Mouse (Mus musculus) lung, adult 2 months (tissue): ENCODE data around the gene Vwa2. TPM values are rescaled to one million over a fixed set of nuclear protein-coding genes. Genes with fewer than 3 reads are reported as not detected.

Experiments
- DNase-seq: peaks from one replicate; pipeline ENCODE4 v3.0.0; 2022
- H3K4me1 ChIP-seq: fragments of 200-500 bp; 2 replicates; pipeline ENCODE4 v1.6.1; 2011; ENCODE audit warnings: low read length; ENCODE audit not compliant: control insufficient read depth, insufficient read depth
- H3K4me3 ChIP-seq: fragments of 200-500 bp; replicated peaks from 2 replicates; pipeline ENCODE3; 2011; ENCODE audit warnings: low read depth, mild to moderate bottlenecking, control low read depth, low read length; ENCODE audit errors: extremely low read depth
- CTCF ChIP-seq: fragments of 200-500 bp; IDR thresholded peaks from 2 replicates; pipeline ENCODE4 v1.5.1; 2011; ENCODE audit warnings: mild to moderate bottlenecking, low read length, control low read depth; ENCODE audit not compliant: insufficient read depth
- POLR2A ChIP-seq: fragments of 200-500 bp; IDR thresholded peaks from 2 replicates; pipeline ENCODE4 v1.6.1; 2011; ENCODE audit warnings: low read depth, mild to moderate bottlenecking, control low read depth, low read length, borderline replicate concordance; ENCODE audit errors: extremely low read depth
- WGBS: fragments of 180-500 bp; shearing (Covaris S2); methylation state at CpG from one replicate; pipeline ENCODE4 v1.1.7; 2018; 5-methylcytosine and 5-hydroxymethylcytosine counted together
- polyA plus RNA-seq: library from polyadenylated mRNA; depleted of rRNA; stranded (reverse); fragments of >200 nt; gene quantifications from 2 replicates; pipeline ENCODE4 v1.2.3, GENCODE M21; 2012

Vwa2 gene
- polyA plus RNA-seq, 1 experiment, result 0.22 TPM

GRCm38 (mm10) chr19:56944826-56945225 is 70.8 kb downstream of the Vwa2 start:
- WGBS, result 98% methylated on average over 3 of the region's 3 CpGs
- Histone ChIP-seq H3K4me1 (no peaks in the 10 kb centered on the region), H3K4me3 (no peak overlapping the region)
- no peak for DNase-seq
- TF ChIP-seq CTCF (no peak), POLR2A (no peak)

- Histone ChIP-seq H3K4me3 (no peak overlapping the region), H3K4me1 (no peaks in the 10 kb centered on the region)
- no peak for TF ChIP-seq POLR2A
- no peak for TF ChIP-seq CTCF
- WGBS, result 76% methylated on average over 2 of the region's 2 CpGs
- no peak for DNase-seq
Observed at GRCm38 (mm10) chr19:56945621-56946020, 71.6 kb downstream of the Vwa2 start.

GRCm38 (mm10) chr19:56946277-56946676 is 72.2 kb downstream of the Vwa2 start:
- TF ChIP-seq CTCF (no peak), POLR2A (no peak)
- DNase-seq, result no peak
- WGBS, result 81% methylated on average over 7 of the region's 7 CpGs
- Histone ChIP-seq H3K4me3 (no peak overlapping the region), H3K4me1 (no peaks in the 10 kb centered on the region)

- WGBS, result 79% methylated on average over 3 of the region's 3 CpGs
- Histone ChIP-seq H3K4me1 (no peaks in the 10 kb centered on the region), H3K4me3 (no peak overlapping the region)
- TF ChIP-seq POLR2A (no peak), CTCF (no peak)
- DNase-seq, result no peak
Observed at GRCm38 (mm10) chr19:56946727-56947126, 72.7 kb downstream of the Vwa2 start.

- TF ChIP-seq POLR2A (no peak), CTCF (no peak)
- Histone ChIP-seq H3K4me1 (no peaks in the 10 kb centered on the region), H3K4me3 (no peak overlapping the region)
- WGBS, result 61% methylated on average over 6 of the region's 6 CpGs
- no peak for DNase-seq
Observed at GRCm38 (mm10) chr19:56947971-56948610, 74.0 kb downstream of the Vwa2 start.

- DNase-seq, result no peak
- 72% methylated on average over 8 of the region's 8 CpGs for WGBS
Observed at GRCm38 (mm10) chr19:56949868-56950267, 75.8 kb downstream of the Vwa2 start.

GRCm38 (mm10) chr19:56950818-56951217 is 76.8 kb downstream of the Vwa2 start:
- Histone ChIP-seq H3K4me1 (no peaks in the 10 kb centered on the region), H3K4me3 (no peak overlapping the region)
- no peak for TF ChIP-seq CTCF
- TF ChIP-seq POLR2A, result no peak
- WGBS, result 88% methylated on average over 7 of the region's 7 CpGs
- DNase-seq, result no peak

More at GRCm38 (mm10) chr19:56949868-56950267, 75.8 kb downstream of the Vwa2 start:
- H3K4me1 ChIP-seq, result no peaks in the 10 kb centered on the region
- TF ChIP-seq CTCF, result no peak
- no peak for TF ChIP-seq POLR2A
- no peak overlapping the region for H3K4me3 ChIP-seq

- no peak for DNase-seq
- no peak for TF ChIP-seq POLR2A
- TF ChIP-seq CTCF, result no peak
- Histone ChIP-seq H3K4me3 (no peak overlapping the region), H3K4me1 (no peaks in the 10 kb centered on the region)
- 50% methylated on average over 4 of the region's 4 CpGs for WGBS
Observed at GRCm38 (mm10) chr19:56953856-56954255, 79.8 kb downstream of the Vwa2 start.

- WGBS, result 73% methylated on average over 13 of the region's 13 CpGs
Observed at GRCm38 (mm10) chr19:56954857-56955256, 80.8 kb downstream of the Vwa2 start.

More at GRCm38 (mm10) chr19:56954857-56955256, 80.8 kb downstream of the Vwa2 start:
- no peak for DNase-seq
- TF ChIP-seq CTCF (no peak), POLR2A (no peak)
- Histone ChIP-seq H3K4me1 (0 out of 2 replicates have a peak, but pooled peaks cover 3% of the 10 kb centered on the region), H3K4me3 (no peak overlapping the region)
